Mouse (Mus musculus) spleen, postnatal 4 days (tissue): ENCODE measurements at regions not wholly inside any gene's neighbourhood (a gene's known extent, or its start where the extent isn't known, plus 50 kb on each side); places are given as distances from the start of the nearest gene placed in this dataset.

Source experiments
- DNase-seq, 2 experiments: peaks; one replicate each; pipeline ENCODE4 v3.0.0; 2022; ENCODE audit warnings: low spot score in 2 of 2

DNA sequence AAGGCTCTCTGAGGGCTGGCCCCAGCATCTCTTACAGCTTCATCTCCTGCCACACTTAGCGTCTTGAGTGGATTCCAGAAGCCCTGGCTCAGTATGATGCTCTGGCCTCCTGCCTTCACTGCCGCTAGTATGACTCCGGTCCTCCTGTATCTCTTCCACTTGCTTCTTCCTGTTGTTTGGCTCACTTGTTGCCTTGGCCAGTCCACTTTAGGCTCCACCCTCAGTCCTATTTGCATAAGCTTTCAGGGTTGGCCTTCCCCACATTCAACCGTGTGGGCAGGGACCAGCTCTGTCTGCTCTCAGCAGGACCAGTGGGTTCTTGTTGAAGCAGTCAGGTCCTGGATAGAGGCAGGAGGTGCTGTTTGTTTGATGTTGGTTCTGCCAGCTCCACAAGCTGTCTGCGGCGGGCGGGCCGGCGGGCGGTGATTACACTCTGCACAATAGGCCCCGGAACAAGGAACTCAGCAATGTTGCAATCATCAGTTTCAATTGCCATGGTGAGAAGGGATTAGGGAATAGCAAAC, 232.6 kb upstream of the Chd6 start:
- DNase-seq, result no peak

DNA sequence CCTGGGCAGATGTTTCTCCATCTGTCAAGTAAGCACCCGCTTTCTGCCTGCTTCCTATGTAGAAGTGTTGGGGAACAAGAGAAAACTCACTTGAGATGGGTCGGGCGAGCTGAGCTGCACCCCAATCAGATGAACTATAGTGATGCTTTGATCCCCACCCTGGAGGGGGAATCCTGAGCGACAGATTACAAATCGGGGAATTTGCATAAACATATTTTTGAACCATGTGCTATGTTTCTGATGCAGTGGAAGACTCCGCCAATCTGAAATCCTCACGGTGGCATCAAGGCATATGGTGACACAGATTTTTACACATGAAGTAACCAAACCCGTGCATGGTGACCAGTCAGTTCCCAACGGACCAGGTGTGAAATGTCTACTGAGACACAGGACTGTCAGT, 231.4 kb upstream of the Chd6 start:
- no peak for DNase-seq

DNA sequence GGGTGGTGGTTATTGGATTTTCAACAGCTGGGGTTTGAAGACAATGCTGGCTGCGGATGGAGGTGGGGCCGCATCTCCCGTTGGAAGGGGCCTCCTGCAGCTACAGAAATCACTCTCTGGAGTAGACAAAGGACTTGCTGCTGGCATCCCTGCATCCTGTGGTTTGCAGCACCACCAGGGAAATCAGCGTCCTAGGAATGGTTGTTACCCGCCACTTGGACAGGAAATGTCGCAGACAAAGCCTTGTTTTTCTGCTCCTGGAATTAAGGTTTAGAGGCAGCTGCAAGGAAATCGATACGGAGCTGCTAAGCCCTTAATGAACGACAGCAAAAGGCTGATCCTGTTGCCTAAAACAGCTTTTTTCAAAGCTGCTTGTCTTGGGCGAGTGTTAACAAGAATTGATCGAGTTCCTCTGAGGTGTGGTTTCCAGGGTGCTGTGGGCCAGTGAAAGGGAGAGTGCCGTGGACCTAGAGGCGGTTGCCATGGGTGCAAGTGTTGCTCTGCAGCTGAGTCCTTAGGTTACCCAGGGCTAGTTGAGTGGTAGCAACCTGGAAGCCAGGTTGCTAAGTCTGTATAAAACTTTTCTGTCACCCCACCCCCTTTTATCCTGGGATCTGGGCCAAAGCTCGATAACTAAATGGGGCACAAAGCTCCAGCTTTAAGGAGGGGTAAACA, 230.6 kb upstream of the Chd6 start:
- DNase-seq, result no peak

GRCm38 (mm10) chr2:161338953-161339326, 230.1 kb upstream of the Chd6 start:
- no peak for DNase-seq

DNA sequence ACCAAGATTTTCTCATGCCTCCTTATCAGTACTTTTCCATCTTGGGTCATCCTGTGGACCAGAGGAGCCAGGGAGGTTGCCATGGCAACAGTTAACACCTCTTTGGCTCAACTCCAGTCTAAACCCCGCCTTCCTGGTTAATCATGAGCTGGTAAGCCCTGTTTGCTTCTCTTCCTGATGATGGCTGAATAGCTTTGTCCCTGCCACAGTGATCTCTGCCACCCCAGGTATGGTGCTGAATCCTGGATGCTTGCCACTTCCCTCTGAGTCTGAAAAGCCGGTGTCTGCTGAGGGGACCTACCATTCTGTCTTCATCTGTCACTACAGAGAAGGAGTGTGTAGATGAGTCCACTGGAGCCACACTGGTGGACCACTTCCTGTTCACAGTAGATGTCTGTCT, 223.8 kb upstream of the Chd6 start:
- DNase-seq, result peak in 1 of 2 experiments; percentile 35

DNA sequence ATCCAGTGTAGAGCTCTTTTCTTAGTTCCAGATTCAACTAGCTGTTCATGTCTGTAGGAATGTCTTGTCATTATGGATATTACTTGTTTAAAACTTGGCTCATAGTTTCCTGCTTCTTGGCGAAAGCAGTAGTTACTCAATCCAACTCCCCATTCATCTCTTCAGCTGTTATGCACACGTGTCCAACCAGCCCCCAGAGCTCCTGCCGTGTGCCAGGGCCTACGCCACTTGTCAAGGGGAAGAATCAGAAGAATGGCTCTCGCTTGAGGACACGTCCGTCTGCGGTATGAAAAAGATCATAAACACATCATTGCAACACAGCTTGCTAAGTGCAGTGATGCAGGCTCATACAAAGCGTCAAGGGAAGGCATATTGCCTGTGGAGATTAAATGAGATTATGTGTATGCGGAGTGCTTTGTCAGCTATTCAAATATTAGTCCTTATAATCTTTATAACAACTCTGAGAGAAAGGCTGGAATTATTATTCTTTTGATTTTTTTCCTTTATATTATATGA, 223.0 kb upstream of the Chd6 start:
- DNase-seq, result peak in 1 of 2 experiments; percentile 14

DNA sequence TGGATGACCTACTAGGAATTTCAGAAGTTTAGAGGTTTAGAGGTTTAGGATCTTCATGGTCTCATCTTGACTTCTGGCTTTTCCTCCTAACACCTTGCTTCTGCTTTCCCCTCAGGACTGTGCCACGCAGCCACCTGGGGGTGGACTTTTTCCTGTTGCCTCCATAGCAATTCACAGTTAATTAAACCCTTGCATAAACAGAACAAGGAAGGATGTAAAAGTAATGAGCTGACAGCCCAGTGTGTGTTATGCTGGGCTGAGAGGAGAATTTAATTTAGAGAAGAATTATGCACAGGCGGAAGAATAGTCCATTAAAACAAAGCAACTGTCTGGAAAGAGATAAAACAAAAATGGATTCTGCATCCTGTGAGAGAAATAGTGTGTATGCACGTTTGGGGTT, 193.9 kb upstream of the Chd6 start:
- DNase-seq, result peak in 1 of 2 experiments; percentile 13

DNA sequence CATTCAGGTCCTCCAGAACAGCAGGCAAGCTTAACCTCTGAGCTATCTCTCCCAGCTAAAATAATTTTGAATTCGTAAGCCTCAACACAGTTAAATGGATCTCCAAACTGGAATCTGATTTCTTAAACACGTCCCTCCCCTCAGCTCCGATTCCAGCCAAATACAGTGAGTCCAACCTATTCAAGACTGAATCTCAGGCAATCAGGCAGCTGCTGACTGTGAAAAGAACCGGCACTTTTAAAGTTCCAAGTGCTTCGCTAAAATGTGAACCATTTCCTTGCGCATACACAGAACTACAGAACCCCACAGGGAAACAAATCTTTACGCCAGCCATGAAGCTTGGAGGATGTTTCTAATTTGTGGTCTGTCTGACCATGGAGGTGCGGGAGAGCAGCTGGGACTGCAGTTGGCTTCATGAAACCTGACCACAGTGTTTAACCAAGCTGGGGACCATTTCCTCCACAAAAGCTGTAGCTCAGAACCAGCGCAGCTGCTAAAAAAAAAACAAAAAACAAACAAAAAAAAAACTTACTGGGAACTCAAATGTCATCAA, 160.1 kb upstream of the Chd6 start:
- no peak for DNase-seq

GRCm38 (mm10) chr2:161266476-161266875, 157.6 kb upstream of the Chd6 start:
- DNase-seq, result no peak

GRCm38 (mm10) chr2:161265211-161265610, 156.3 kb upstream of the Chd6 start:
- DNase-seq, result no peak

DNA sequence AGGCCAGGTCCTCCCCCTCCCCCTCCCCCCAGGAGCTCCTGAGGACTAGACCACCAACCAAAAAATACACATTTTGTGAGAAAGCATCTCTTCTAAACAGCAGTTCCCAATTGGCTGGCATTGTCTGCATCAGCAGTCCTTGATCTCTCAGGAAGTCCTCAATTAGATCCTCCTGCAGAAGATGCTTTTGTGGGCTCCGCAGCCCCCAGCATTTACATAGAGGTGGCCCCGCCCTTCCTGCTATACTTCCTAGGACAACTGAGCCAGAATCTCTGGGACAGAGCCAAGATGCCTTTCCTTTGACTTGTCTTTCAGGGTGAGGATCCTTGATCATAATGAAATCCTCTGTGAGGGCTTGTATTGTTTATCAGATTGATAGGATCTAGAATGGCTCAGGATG, 143.9 kb upstream of the Chd6 start:
- no peak for DNase-seq

GRCm38 (mm10) chr2:161241665-161242064, 132.8 kb upstream of the Chd6 start:
- DNase-seq, result no peak

GRCm38 (mm10) chr2:161237280-161237819, 128.5 kb upstream of the Chd6 start:
- no peak for DNase-seq

GRCm38 (mm10) chr2:161233155-161233741, 124.4 kb upstream of the Chd6 start:
- no peak for DNase-seq

- DNase-seq, result no peak
Observed at GRCm38 (mm10) chr2:161231405-161231804, 122.5 kb upstream of the Chd6 start.

- DNase-seq, result no peak
Observed at GRCm38 (mm10) chr2:161215736-161216135, 106.9 kb upstream of the Chd6 start.

DNA sequence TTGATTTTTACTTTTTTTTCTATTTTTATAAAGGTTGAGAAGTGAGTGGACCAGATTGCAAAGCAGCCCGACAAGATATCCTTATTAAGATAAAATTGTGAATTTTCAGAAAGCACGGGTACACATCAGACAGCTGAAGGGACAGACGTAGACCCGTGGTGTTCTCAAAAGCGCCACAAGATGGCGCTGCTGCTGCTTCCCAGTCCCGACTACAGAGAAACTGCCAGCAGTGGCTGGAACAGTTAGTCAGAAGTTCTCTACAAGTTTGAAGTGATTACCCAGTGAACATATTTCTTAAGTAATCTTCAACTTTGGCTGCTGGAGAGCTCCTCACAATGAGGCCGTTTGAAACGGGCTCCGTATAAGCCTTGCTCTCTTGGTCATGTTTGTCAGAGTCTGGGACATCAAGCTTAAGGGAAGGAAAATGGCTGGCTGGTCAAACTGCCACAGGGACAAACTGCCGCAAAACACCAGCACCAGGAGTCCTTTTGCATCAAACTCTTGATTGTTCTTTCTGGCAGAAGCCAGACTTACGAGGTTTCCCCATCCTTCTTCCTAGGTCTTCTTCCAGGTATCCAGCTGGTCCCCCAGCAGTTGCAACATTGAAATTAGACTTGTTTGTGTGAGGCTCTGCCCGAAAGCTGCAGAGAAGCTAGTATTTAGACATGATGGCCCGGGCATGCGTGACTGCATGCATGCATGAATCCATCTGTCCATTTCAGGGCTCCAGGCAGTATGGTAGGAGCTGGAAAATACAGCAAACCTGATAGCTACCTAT, 106.0 kb upstream of the Chd6 start:
- DNase-seq, result peak; percentile 20 to 79

DNA sequence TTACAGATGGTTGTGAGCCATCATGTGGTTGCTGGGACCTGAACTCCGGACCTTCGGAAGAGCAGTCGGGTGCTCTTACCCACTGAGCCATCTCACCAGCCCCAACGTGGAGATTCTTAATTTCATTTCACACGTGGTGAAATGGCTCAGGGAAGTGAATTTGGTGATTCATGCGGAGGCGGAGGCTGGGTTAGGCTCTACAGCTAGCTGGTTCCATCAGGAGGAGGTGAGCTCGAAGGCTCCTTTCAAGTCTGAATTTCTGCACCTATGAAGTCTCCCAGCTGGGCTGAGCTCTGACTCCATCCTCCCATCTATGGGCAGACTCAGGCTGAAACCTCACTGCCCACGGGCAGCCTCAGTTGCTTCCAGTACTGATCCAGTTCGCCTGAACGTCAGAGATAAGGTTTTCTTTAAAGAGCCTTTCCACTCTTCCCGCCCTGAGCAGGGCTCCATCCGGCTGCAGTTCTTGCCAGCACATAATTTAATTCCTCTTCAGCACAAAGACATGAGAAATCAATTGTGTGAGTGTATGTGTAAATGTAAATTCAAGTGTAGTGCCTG, 103.5 kb upstream of the Chd6 start:
- no peak for DNase-seq

DNA sequence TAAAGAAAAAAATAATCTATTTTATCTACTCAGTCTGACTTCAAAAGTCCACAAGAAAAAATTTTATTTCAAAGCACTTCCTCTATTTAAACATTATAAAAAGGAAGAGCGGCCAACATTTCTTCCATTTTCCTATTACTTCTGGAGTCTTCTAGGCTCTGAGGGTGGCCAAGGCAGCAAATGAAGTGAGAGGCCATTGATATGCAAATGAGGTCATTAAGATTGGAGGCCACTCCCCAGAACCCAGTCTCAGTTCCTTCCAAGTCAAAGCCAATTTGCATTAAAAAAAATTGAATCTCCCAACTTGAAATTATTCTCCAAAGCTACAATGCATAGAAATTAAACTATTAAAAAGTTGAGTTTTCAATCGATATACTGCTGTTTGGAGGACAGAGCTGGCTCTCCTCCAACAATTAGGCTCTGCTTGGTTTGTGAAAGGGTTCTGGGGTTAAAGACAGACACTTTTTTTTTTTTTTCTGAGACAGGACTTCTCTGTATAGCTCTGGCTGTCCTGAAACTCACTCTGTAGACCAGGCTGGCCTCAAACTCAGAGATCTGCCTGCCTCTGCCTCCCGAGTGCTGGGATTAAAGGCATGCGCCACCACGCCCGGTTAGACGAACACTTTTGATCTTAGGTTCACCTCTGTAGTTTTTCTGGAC, 88.0 kb upstream of the Chd6 start:
- DNase-seq, result no peak

- no peak for DNase-seq
Observed at GRCm38 (mm10) chr2:161187516-161187915, 78.6 kb upstream of the Chd6 start.

DNA sequence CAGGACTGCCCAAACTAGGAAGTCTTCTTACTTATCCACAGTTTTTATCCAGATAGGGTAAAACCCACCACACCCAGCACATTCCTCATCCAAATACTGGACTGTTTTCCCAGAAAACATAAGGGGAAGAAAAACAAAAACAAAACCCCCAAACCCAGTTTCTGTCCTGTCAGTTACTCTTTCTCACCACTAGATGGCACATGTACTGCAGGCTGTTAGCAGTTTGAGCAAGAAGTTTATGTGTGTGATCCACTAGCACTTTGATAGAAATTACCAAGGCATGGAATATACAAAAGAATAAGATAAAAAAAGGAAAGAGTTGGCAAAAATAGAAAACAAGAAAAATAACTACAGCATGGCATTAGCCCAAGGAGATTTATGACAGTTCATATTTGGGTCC, 76.2 kb upstream of the Chd6 start:
- no peak for DNase-seq
